Mouse (Mus musculus): ENCODE data around the gene Kcns3. TPM values are rescaled to one million over a fixed set of nuclear protein-coding genes. Genes with fewer than 3 reads are reported as not detected.
"Not testable (repeated sequence)": the region's sequence is repeated elsewhere in the genome, so short reads cannot be mapped to it uniquely, and the experiment has no call there.

Kcns3 gene
- polyA plus RNA-seq, 1 experiment from 2014 or later: 1.1 TPM

- H3K9me3 ChIP-seq; H3K27me3 ChIP-seq (replicated peaks); H3K4me3 ChIP-seq; H3K36me3 ChIP-seq; H3K27ac ChIP-seq; H3K9ac ChIP-seq; ATAC-seq (ENCODE audit: low FRiP score, low read depth); H3K4me2 ChIP-seq (replicated peaks); H3K4me1 ChIP-seq: not testable (repeated sequence)
- 74% methylated on average over 4 of the region's 4 CpGs for WGBS
Measured at GRCm38 (mm10) chr12:11052676-11053075, 98.2 kb downstream of the Kcns3 start.

DNA sequence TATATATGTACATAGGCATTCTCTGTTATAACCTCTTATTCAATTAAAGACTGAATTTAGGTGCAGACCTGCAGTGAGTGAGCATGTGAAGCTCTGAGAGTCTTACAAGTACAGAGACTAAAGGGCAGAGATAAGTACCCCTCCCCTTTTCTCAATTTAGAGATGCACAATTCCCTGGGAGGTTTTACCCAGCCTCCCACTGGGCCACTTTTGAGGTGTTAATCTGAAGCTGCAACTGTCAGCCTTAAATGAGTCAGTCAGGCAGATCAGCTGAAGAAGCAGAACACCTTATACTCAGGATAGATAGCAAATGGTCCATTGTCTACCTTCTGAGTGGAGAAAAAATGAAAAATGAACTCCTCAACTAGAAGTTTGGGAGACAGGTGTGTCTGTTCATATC lies 109.0 kb downstream of the Kcns3 start:
- no peak for ATAC-seq (ENCODE audit: low FRiP score, low read depth)
- no peaks in the 10 kb centered on the region for H3K27me3 ChIP-seq (replicated peaks)
- no peaks in the 10 kb centered on the region for H3K36me3 ChIP-seq
- H3K27ac ChIP-seq: no peak overlapping the region
- no peak overlapping the region for H3K4me3 ChIP-seq
- no peak overlapping the region for H3K4me2 ChIP-seq (replicated peaks)
- no peak overlapping the region for H3K9ac ChIP-seq
- no peaks in the 10 kb centered on the region for H3K4me1 ChIP-seq
- no peaks in the 10 kb centered on the region for H3K9me3 ChIP-seq

Other genes with a start within 250 kb of the Kcns3 start
- not detected in 2 replicates for gene Msgn1, start 57.9 kb upstream of the Kcns3 start, polyA plus RNA-seq (2016; fragmentation: Nextera tagmentation; extraction: Ambion mirVana)
- 8.9 TPM in 2 replicates for gene Gen1, start 114.7 kb upstream of the Kcns3 start, polyA plus RNA-seq (2016; fragmentation: Nextera tagmentation; extraction: Ambion mirVana)
- 116 and 127 TPM in 2 replicates for gene Smc6, start 114.8 kb upstream of the Kcns3 start, polyA plus RNA-seq (2016; fragmentation: Nextera tagmentation; extraction: Ambion mirVana)

All from neural tube, embryonic 12.5 days (tissue).